10 mouse cellular contexts compared by ENCODE assay signal in genomic region chr7:28823932-28824331, GRCm38 (mm10). TPM values are rescaled to one million over a fixed set of nuclear protein-coding genes. Genes with fewer than 3 reads are reported as not detected.
DNase-seq lines count a peak whose midpoint lies in the region; ATAC-seq and TF ChIP-seq lines count a peak whose summit lies in the region.
"Had no signal": no experiment of that assay in that cellular context is flagged by ENCODE, and none has a peak within 500 bp of the region (broad histone marks: within the 10 kb centered on the region; RNA-seq: fewer than 3 reads in every experiment).

No protein-coding gene starts in this region.

- dilution Hi-C loops in CH12.LX (cut with MboI; ENCODE audit: extremely low pct_ligation_motif_present, extremely low pct_unique_long_range_greater_than_20kb, low sequenced_read_pairs): no loop called here

- H3K4me1 ChIP-seq in forebrain, embryonic 13.5 days: peaks cover 25% of the 10 kb centered on the region
- H3K4me1 ChIP-seq in forebrain, embryonic 14.5 days (ENCODE audit: control insufficient read depth, insufficient read depth, low read length): peaks cover 9% of the 10 kb centered on the region
- H3K4me1 ChIP-seq in kidney, postnatal 0 days (replicated peaks; ENCODE audit: insufficient read depth, low read length): peaks cover 13% of the 10 kb centered on the region
- peaks cover 27 to 67% of the 10 kb centered on the region in 2 experiments for H3K4me1 ChIP-seq in CH12.LX (ENCODE audit: control insufficient read depth in 1 of 2, insufficient read depth in 2 of 2)
- peaks cover 55% of the 10 kb centered on the region for H3K4me1 ChIP-seq in intestine, embryonic 16.5 days (ENCODE audit: control insufficient read depth, insufficient read depth, low read length)

- no peak for ATAC-seq in forebrain, embryonic 13.5 days
- no peak for ATAC-seq in forebrain, embryonic 14.5 days
- ATAC-seq in kidney, postnatal 0 days (replicated peaks; ENCODE audit: low FRiP score, low read depth): no peak
- no peak for ATAC-seq in intestine, embryonic 16.5 days

- 68% methylated on average over 2 of the region's 2 CpGs for WGBS in forebrain, embryonic 13.5 days
- 61% methylated on average over 2 of the region's 2 CpGs for WGBS in forebrain, embryonic 14.5 days
- WGBS in kidney, postnatal 0 days: 49% methylated on average over 2 of the region's 2 CpGs
- WGBS in intestine, embryonic 16.5 days: 47% methylated on average over 2 of the region's 2 CpGs

- TF ChIP-seq CTCF in kidney, postnatal 0 days (IDR thresholded peaks at IDR 0.05; ENCODE audit: low read depth): no peak
- no peak for TF ChIP-seq CTCF in CH12.LX (conservative IDR thresholded peaks at IDR 0.05 in 1 of 2, IDR thresholded peaks at IDR 0.05 in 1 of 2; ENCODE audit: low read depth in 2 of 2, low read length in 2 of 2)

- no peak overlapping the region for H3K9ac ChIP-seq in forebrain, embryonic 13.5 days
- no peak overlapping the region for H3K9ac ChIP-seq in forebrain, embryonic 14.5 days (ENCODE audit: low read length)
- no peak overlapping the region for H3K9ac ChIP-seq in kidney, postnatal 0 days (ENCODE audit: low read depth, low read length)
- no peak overlapping the region for H3K9ac ChIP-seq in CH12.LX (ENCODE audit: insufficient read depth, low read depth)
- H3K9ac ChIP-seq in intestine, embryonic 16.5 days (ENCODE audit: low read depth, low read length): no peak overlapping the region

- H3K9me3 ChIP-seq in forebrain, embryonic 13.5 days (replicated peaks): no peaks in the 10 kb centered on the region
- H3K9me3 ChIP-seq in forebrain, embryonic 14.5 days (replicated peaks; ENCODE audit: control insufficient read depth, low read length): no peaks in the 10 kb centered on the region
- H3K9me3 ChIP-seq in kidney, postnatal 0 days (replicated peaks; ENCODE audit: low read length): no peaks in the 10 kb centered on the region
- no peaks in the 10 kb centered on the region for H3K9me3 ChIP-seq in CH12.LX (replicated peaks; ENCODE audit: low read length)
- no peaks in the 10 kb centered on the region for H3K9me3 ChIP-seq in intestine, embryonic 16.5 days (ENCODE audit: control insufficient read depth, low read length)

- no peak for DNase-seq in forebrain, embryonic 14.5 days (ENCODE audit: low spot score)
- no peak for DNase-seq in kidney, postnatal 0 days (ENCODE audit: low spot score)
- no peak for DNase-seq in kidney, adult 11 months
- no peak for DNase-seq in CH12.LX (ENCODE audit: extremely low read depth)
- no peak for DNase-seq in urinary bladder, postnatal 36 days (ENCODE audit: low spot score in 2 of 2)
- no peak for DNase-seq in right cerebral cortex, postnatal 4 days

- no peak overlapping the region for H3K4me3 ChIP-seq in forebrain, embryonic 13.5 days
- H3K4me3 ChIP-seq in forebrain, embryonic 14.5 days (ENCODE audit: low read depth, low read length): no peak overlapping the region
- H3K4me3 ChIP-seq in kidney, postnatal 0 days (replicated peaks; ENCODE audit: low read depth, low read length): no peak overlapping the region
- H3K4me3 ChIP-seq in CH12.LX (replicated peaks in 1 of 3; ENCODE audit: low read depth in 2 of 3, low read length in 2 of 3, poor library complexity in 1 of 3): no peak overlapping the region
- no peak overlapping the region for H3K4me3 ChIP-seq in intestine, embryonic 16.5 days (ENCODE audit: low read length)

- no peak overlapping the region for H3K4me2 ChIP-seq in forebrain, embryonic 13.5 days
- no peak overlapping the region for H3K4me2 ChIP-seq in forebrain, embryonic 14.5 days (ENCODE audit: low read length)
- no peak overlapping the region for H3K4me2 ChIP-seq in kidney, postnatal 0 days (ENCODE audit: low read length)
- H3K4me2 ChIP-seq in CH12.LX (ENCODE audit: insufficient read depth, low read depth, poor library complexity, severe bottlenecking): no peak overlapping the region
- no peak overlapping the region for H3K4me2 ChIP-seq in intestine, embryonic 16.5 days (ENCODE audit: low read depth, low read length)

- H3K27me3 ChIP-seq in forebrain, embryonic 13.5 days: no peaks in the 10 kb centered on the region
- no peaks in the 10 kb centered on the region for H3K27me3 ChIP-seq in forebrain, embryonic 14.5 days (replicated peaks; ENCODE audit: control insufficient read depth, insufficient read depth, low read length)
- H3K27me3 ChIP-seq in kidney, postnatal 0 days (ENCODE audit: insufficient read depth, low read length): no peaks in the 10 kb centered on the region
- H3K27me3 ChIP-seq in CH12.LX (replicated peaks): no peaks in the 10 kb centered on the region
- no peaks in the 10 kb centered on the region for H3K27me3 ChIP-seq in intestine, embryonic 16.5 days (replicated peaks; ENCODE audit: control insufficient read depth, insufficient read depth, low read length)

- no peak for TF ChIP-seq RAD21 in CH12.LX (IDR thresholded peaks at IDR 0.05; ENCODE audit: low read depth, low read length)

- H3K36me3 ChIP-seq in forebrain, embryonic 13.5 days (ENCODE audit: poor library complexity, severe bottlenecking): peaks cover 43% of the 10 kb centered on the region
- H3K36me3 ChIP-seq in forebrain, embryonic 14.5 days (ENCODE audit: control insufficient read depth, insufficient read depth, low read length): peaks cover 45% of the 10 kb centered on the region
- peaks cover 35% of the 10 kb centered on the region for H3K36me3 ChIP-seq in kidney, postnatal 0 days (ENCODE audit: insufficient read depth, low read length)
- H3K36me3 ChIP-seq in CH12.LX (replicated peaks in 1 of 2; ENCODE audit: control insufficient read depth in 1 of 2, insufficient read depth in 1 of 2, low read length in 1 of 2): peaks cover 36 to 46% of the 10 kb centered on the region in 2 experiments
- peaks cover 22% of the 10 kb centered on the region for H3K36me3 ChIP-seq in intestine, embryonic 16.5 days (ENCODE audit: control insufficient read depth, insufficient read depth, low read length)

- 0 out of 2 replicates have a peak, but pooled peaks cover 8% of the 10 kb centered on the region for H3K79me2 ChIP-seq in CH12.LX (replicated peaks; ENCODE audit: control insufficient read depth, extremely low read depth, insufficient read depth, poor library complexity, severe bottlenecking)

- TF ChIP-seq EP300 in CH12.LX (IDR thresholded peaks at IDR 0.05; ENCODE audit: low read length): no peak

- TF ChIP-seq POLR2A in CH12.LX (IDR thresholded peaks at IDR 0.05; ENCODE audit: low read depth, low read length): no peak

- peak overlapping the region; percentile 22; the same call in 1 of the 2 replicates for H3K27ac ChIP-seq in forebrain, embryonic 13.5 days
- H3K27ac ChIP-seq in forebrain, embryonic 14.5 days (ENCODE audit: low read depth, low read length): no peak overlapping the region
- peak overlapping the region; percentile 92 for H3K27ac ChIP-seq in kidney, postnatal 0 days
- H3K27ac ChIP-seq in CH12.LX (ENCODE audit: insufficient read depth, low read depth): no peak overlapping the region; the same call in 1 of the 2 replicates
- H3K27ac ChIP-seq in intestine, embryonic 16.5 days (ENCODE audit: low read length): peak overlapping the region; percentile 96

- in situ Hi-C loops in CH12.LX (cut with MboI; ENCODE audit: low pct_ligation_motif_present, low pct_unique_long_range_greater_than_20kb, low sequenced_read_pairs): no loop called here

RNA-seq across cellular contexts. Expression of gene Ech1, which starts 1.1 kb away (rescaled TPM):
- polyA plus RNA-seq in forebrain, embryonic 13.5 days (2015; fragmentation: Nextera tagmentation; extraction: Ambion mirVana): 69.1 and 75.6 TPM in 2 replicates
- polyA plus RNA-seq in forebrain, embryonic 14.5 days (2014; fragmentation: Nextera tagmentation; extraction: Ambion mirVana): 103 and 107 TPM in 2 replicates
- 330 and 348 TPM in 2 replicates for polyA plus RNA-seq in kidney, postnatal 0 days (2015; fragmentation: Nextera tagmentation; extraction: Ambion mirVana)
- total RNA-seq in CH12.LX (2012; rRNA removed) (103 and 124 TPM in 2 replicates), CH12.LX (2014; rRNA removed) (119 and 121 TPM in 2 replicates)
- 65.1 and 67.6 TPM in 2 replicates for polyA plus RNA-seq in CH12.LX (2012; ENCODE audit: insufficient read length, low read depth)
- 347 and 378 TPM in 2 replicates for polyA plus RNA-seq in intestine, embryonic 16.5 days (2015; fragmentation: Nextera tagmentation; extraction: Ambion mirVana)

RNA-seq across cellular contexts. Expression of gene Lgals4, which starts 9.7 kb away (rescaled TPM):
- polyA plus RNA-seq in forebrain, embryonic 13.5 days (2015; fragmentation: Nextera tagmentation; extraction: Ambion mirVana): 2.5 and 3.3 TPM in 2 replicates
- 1.7 and 2.0 TPM in 2 replicates for polyA plus RNA-seq in forebrain, embryonic 14.5 days (2014; fragmentation: Nextera tagmentation; extraction: Ambion mirVana)
- 10.8 and 10.9 TPM in 2 replicates for polyA plus RNA-seq in kidney, postnatal 0 days (2015; fragmentation: Nextera tagmentation; extraction: Ambion mirVana)
- 3.9 and 7.0 TPM in 2 replicates for total RNA-seq in CH12.LX (2012; rRNA removed)
- 2.6 and 3.6 TPM in 2 replicates for total RNA-seq in CH12.LX (2014; rRNA removed)
- polyA plus RNA-seq in CH12.LX (2012; ENCODE audit: insufficient read length, low read depth): 6.5 and 7.2 TPM in 2 replicates
- 2,407 and 2,590 TPM in 2 replicates for polyA plus RNA-seq in intestine, embryonic 16.5 days (2015; fragmentation: Nextera tagmentation; extraction: Ambion mirVana)

RNA-seq across cellular contexts. Expression of gene Hnrnpl, which starts 15.6 kb away (rescaled TPM):
- polyA plus RNA-seq in forebrain, embryonic 13.5 days (2015; fragmentation: Nextera tagmentation; extraction: Ambion mirVana): 264 and 282 TPM in 2 replicates
- polyA plus RNA-seq in forebrain, embryonic 14.5 days (2014; fragmentation: Nextera tagmentation; extraction: Ambion mirVana): 190 and 198 TPM in 2 replicates
- polyA plus RNA-seq in kidney, postnatal 0 days (2015; fragmentation: Nextera tagmentation; extraction: Ambion mirVana): 232 TPM in 2 replicates
- total RNA-seq in CH12.LX (2012; rRNA removed) (296 and 342 TPM in 2 replicates), CH12.LX (2014; rRNA removed) (365 and 371 TPM in 2 replicates)
- 640 and 645 TPM in 2 replicates for polyA plus RNA-seq in CH12.LX (2012; ENCODE audit: insufficient read length, low read depth)
- polyA plus RNA-seq in intestine, embryonic 16.5 days (2015; fragmentation: Nextera tagmentation; extraction: Ambion mirVana): 142 and 146 TPM in 2 replicates

RNA-seq across cellular contexts. Expression of gene Rinl, which starts 35.2 kb away (rescaled TPM):
- 1.7 and 2.0 TPM in 2 replicates for polyA plus RNA-seq in forebrain, embryonic 13.5 days (2015; fragmentation: Nextera tagmentation; extraction: Ambion mirVana)
- polyA plus RNA-seq in forebrain, embryonic 14.5 days (2014; fragmentation: Nextera tagmentation; extraction: Ambion mirVana): 1.3 and 1.5 TPM in 2 replicates
- polyA plus RNA-seq in kidney, postnatal 0 days (2015; fragmentation: Nextera tagmentation; extraction: Ambion mirVana): 5.2 and 6.3 TPM in 2 replicates
- total RNA-seq in CH12.LX (2012; rRNA removed): 60.9 and 65.5 TPM in 2 replicates
- total RNA-seq in CH12.LX (2014; rRNA removed): 41.5 and 46.1 TPM in 2 replicates
- polyA plus RNA-seq in CH12.LX (2012; ENCODE audit: insufficient read length, low read depth): 60.6 and 61.8 TPM in 2 replicates
- polyA plus RNA-seq in intestine, embryonic 16.5 days (2015; fragmentation: Nextera tagmentation; extraction: Ambion mirVana): 5.2 and 5.9 TPM in 2 replicates

RNA-seq across cellular contexts. Expression of gene Lgals7, which starts 39.7 kb away (rescaled TPM):
- polyA plus RNA-seq in forebrain, embryonic 13.5 days (2015; fragmentation: Nextera tagmentation; extraction: Ambion mirVana): 2.0 and 2.4 TPM in 2 replicates
- 2.4 and 4.2 TPM in 2 replicates for polyA plus RNA-seq in forebrain, embryonic 14.5 days (2014; fragmentation: Nextera tagmentation; extraction: Ambion mirVana)
- 1.3 and 1.7 TPM in 2 replicates for polyA plus RNA-seq in kidney, postnatal 0 days (2015; fragmentation: Nextera tagmentation; extraction: Ambion mirVana)
- total RNA-seq in CH12.LX (2012; rRNA removed) (not detected in 2 replicates), CH12.LX (2014; rRNA removed) (not detected in 2 replicates)
- polyA plus RNA-seq in CH12.LX (2012; ENCODE audit: insufficient read length, low read depth): not detected in 2 replicates
- 0.56 and 0.97 TPM in 2 replicates for polyA plus RNA-seq in intestine, embryonic 16.5 days (2015; fragmentation: Nextera tagmentation; extraction: Ambion mirVana)
- total RNA-seq: left cerebral cortex, postnatal 36 days; monocyte, adult 5-6 weeks had no signal

Comparison
In these comparisons a context has a peak if more than half of its experiments do, and no peak if none do; other contexts are left out.
1. H3K27ac ChIP-seq: peak in forebrain, embryonic 13.5 days (single experiment), kidney, postnatal 0 days (single experiment) and intestine, embryonic 16.5 days (single experiment); none in forebrain, embryonic 14.5 days (single experiment) and CH12.LX (single experiment).
2. RNA of gene Lgals4, which starts 9.7 kb away (polyA plus RNA-seq): 2,407 to 2,590 TPM in intestine, embryonic 16.5 days; 10.8 to 10.9 TPM in kidney, postnatal 0 days, 6.5 to 7.2 TPM in CH12.LX, 2.5 to 3.3 TPM in forebrain, embryonic 13.5 days and 1.7 to 2.0 TPM in forebrain, embryonic 14.5 days; every median in the first group is over 100 times any median in the second.